Mouse (Mus musculus) kidney, embryonic 16.5 days (tissue): ENCODE measurements at regions not wholly inside any gene's neighbourhood (a gene's known extent, or its start where the extent isn't known, plus 50 kb on each side); places are given as distances from the start of the nearest gene placed in this dataset.

Experiments used
- ATAC-seq: fragments of 200-750 bp; cut with Nextera tagmentation; 2 replicates; pipeline ENCODE4 v1.8.0; 2017; ENCODE audit warnings: moderate TSS enrichment; ENCODE audit not compliant: low FRiP score, low TSS enrichment
- H3K27ac ChIP-seq: fragments of 300-500 bp; sonication (generic); 2 replicates; pipeline ENCODE4 v1.5.1; 2014; ENCODE audit warnings: low read length
- H3K27me3 ChIP-seq: fragments of 300-500 bp; sonication (generic); 2 replicates; pipeline ENCODE4 v1.6.1; 2014; ENCODE audit warnings: low read length, control low read depth, mixed read lengths; ENCODE audit not compliant: insufficient read depth
- H3K36me3 ChIP-seq: fragments of 300-500 bp; sonication (generic); 2 replicates; pipeline ENCODE4 v1.6.1; 2014; ENCODE audit warnings: low read length, control low read depth, mixed read lengths; ENCODE audit not compliant: insufficient read depth
- H3K4me1 ChIP-seq: fragments of 300-500 bp; sonication (generic); 2 replicates; pipeline ENCODE4 v1.6.1; 2014; ENCODE audit warnings: low read length, control low read depth, mixed read lengths; ENCODE audit not compliant: insufficient read depth
- H3K4me2 ChIP-seq: fragments of 300-500 bp; sonication (generic); replicated peaks from 2 replicates; pipeline ENCODE4 v1.6.1; 2014; ENCODE audit warnings: low read depth, low read length
- H3K4me3 ChIP-seq: fragments of 300-500 bp; sonication (generic); 2 replicates; pipeline ENCODE4 v1.5.1; 2014; ENCODE audit warnings: mild to moderate bottlenecking, low read length
- H3K9ac ChIP-seq: fragments of 300-500 bp; sonication (generic); replicated peaks from 2 replicates; pipeline ENCODE4 v1.6.1; 2014; ENCODE audit warnings: low read length
- H3K9me3 ChIP-seq: fragments of 300-500 bp; sonication (generic); 2 replicates; pipeline ENCODE4 v1.6.1; 2016; ENCODE audit warnings: low read length, control low read depth
- WGBS: fragments of 180-500 bp; shearing (Covaris S2); extraction: QIAGEN DNeasy Blood & Tissue Kit; methylation state at CpG from one replicate; pipeline ENCODE4 v1.1.7; 2014; 5-methylcytosine and 5-hydroxymethylcytosine counted together

DNA sequence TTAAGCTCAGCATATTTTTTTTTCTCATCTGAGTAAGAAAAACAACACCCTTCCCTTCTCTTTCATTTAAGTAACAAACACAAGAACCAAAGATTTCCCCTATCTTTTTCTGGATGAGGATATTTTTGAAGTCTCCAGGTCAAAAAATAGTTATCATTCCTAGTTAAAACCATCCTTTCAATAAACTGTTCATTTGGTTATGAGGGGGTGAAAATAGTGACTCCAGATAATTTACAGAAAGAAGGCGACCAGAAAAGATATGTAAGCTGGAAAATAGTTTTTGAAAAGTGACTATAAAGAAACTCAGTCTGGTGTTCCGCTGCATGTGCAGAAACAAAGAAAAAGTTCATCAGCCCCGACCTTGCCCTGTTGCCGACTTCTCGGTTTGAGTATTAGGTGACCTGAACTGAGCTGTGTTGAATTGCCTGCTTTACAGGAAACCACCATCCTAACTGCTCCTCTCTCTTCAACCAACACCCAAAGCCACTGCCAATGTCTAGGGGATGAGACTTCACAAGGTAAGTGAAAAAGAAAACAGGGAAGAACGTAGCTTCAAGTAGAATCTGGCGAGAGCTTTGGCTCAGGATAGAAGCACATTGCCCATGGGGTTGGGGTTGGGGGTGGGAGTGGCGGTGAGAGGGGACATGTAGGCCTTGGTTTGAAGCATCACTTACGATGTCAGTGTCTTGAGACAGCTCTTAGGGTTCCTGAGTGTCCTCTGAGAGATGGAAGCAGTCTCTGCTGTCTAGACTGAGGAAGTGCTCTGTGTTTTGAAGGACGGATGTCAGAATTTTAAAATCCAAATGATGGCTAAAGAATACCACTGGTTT is 104.6 kb downstream of the Ube2e3 start:
- Histone ChIP-seq H3K9ac (no peak overlapping the region), H3K27me3 (no peaks in the 10 kb centered on the region), H3K36me3 (no peaks in the 10 kb centered on the region), H3K4me2 (no peak overlapping the region), H3K4me1 (no peaks in the 10 kb centered on the region), H3K27ac (no peak overlapping the region), H3K4me3 (no peak overlapping the region), H3K9me3 (no peaks in the 10 kb centered on the region)
- no peak for ATAC-seq
- 86% methylated on average over 10 of the region's 10 CpGs for WGBS

DNA sequence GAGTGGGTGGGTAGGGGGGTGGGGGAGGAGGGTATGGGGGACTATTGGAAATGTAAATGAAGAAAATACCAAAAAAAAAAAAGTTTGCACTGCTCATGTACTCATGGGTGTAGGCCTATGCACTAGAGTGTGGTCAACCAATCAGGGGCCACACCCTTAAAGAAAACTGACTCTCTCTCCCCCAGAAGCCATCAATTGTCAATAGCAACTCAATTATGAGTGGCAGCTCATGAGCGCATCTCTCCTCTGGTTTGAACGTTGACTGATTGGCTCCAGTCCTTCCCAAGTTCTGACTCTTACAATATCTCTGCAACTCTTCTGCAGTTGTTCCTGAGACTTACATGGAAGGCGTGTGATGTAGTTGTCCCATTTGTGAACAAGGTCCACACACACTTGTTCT is 105.9 kb downstream of the Ube2e3 start:
- no peaks in the 10 kb centered on the region for H3K36me3 ChIP-seq
- H3K9me3 ChIP-seq = no peaks in the 10 kb centered on the region
- no peak overlapping the region for H3K9ac ChIP-seq
- ATAC-seq = no peak
- WGBS = 92% methylated on average over 3 of the region's 3 CpGs
- no peak overlapping the region for H3K4me3 ChIP-seq
- no peak overlapping the region for H3K4me2 ChIP-seq
- no peaks in the 10 kb centered on the region for H3K4me1 ChIP-seq
- H3K27ac ChIP-seq = no peak overlapping the region
- H3K27me3 ChIP-seq = no peaks in the 10 kb centered on the region

DNA sequence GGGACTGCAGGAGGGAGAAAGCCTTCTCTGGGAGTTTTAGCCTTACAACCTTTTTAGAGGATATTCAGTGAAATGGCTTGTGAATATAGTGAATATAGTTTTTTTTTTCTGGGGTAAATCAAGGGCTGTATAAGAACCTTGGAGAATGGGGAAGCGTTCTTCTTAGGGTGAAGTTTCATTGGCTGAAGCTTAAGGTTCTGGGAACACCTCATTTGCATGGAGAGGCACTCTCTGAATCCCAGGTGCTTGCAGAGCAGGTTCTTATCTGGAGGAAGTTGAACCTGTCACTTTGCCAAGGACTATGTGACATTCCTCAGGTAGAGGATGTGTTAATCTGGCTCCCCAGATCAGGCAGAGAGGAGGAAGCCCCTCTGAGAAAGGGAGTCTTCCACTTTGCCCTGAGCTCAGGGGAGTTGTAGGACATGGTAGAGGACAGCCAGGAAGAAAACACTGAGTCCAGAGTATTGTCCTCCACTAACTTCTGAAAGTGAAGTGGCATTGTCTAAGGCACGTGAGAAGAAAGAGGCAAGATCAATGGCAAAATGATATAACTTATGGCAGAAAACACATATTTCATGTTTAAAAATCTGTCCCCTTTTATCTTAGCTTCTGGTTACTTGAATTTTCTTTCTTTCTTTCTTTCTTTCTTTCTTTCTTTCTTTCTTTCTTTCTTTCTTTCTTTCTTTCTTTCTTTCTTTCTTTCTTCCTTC is 106.9 kb downstream of the Ube2e3 start:
- Histone ChIP-seq H3K36me3 (no peaks in the 10 kb centered on the region), H3K9me3 (no peaks in the 10 kb centered on the region), H3K4me1 (no peaks in the 10 kb centered on the region), H3K27me3 (no peaks in the 10 kb centered on the region), H3K27ac (no peak overlapping the region), H3K4me2 (no peak overlapping the region), H3K4me3 (no peak overlapping the region), H3K9ac (no peak overlapping the region)
- 76% methylated on average over 2 of the region's 2 CpGs for WGBS
- ATAC-seq = no peak

DNA sequence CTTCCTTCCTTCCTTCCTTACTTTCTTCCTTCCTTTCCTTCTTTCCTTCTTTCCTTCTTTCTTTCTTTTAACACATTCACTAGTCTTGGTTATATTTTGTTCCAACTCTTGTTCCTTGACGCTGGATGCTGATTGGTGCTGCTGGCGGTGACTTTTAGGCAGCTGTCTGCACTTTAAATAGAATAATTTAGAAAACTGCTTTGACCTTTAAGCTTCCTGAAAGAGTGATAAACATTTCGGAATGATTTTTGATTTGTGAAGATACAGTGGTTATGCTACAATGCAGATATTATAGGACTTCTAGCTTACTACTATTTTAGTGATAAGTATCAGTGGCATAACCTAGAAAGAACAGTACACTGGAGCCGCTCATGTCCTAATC is 107.5 kb downstream of the Ube2e3 start:
- WGBS = 77% methylated on average over 4 of the region's 4 CpGs
- no peaks in the 10 kb centered on the region for H3K4me1 ChIP-seq
- H3K4me2 ChIP-seq = no peak overlapping the region
- no peaks in the 10 kb centered on the region for H3K9me3 ChIP-seq
- H3K27me3 ChIP-seq = no peaks in the 10 kb centered on the region
- H3K9ac ChIP-seq = no peak overlapping the region
- no peak for ATAC-seq
- no peak overlapping the region for H3K4me3 ChIP-seq
- H3K36me3 ChIP-seq = no peaks in the 10 kb centered on the region
- H3K27ac ChIP-seq = no peak overlapping the region

DNA sequence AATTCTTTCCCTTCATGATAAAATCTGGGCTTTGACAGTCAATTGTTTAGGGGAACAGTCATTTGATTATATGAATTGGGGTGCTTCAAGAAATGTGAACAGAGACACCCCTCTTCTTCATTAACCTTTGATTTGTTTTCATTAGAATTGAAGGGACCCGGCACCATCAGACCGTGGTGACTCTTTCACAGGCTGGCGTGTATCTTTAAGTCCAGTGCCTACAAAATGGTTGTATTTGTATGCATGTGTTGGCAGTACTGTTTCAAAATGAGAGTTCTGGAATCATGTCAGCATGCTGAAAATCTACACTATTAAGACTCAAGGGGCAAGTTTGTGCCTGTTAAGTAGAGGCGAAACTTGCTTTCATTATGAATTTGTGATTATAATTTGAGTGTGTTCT is 108.2 kb downstream of the Ube2e3 start:
- Histone ChIP-seq H3K9me3 (no peaks in the 10 kb centered on the region), H3K4me1 (0 out of 2 replicates have a peak, but pooled peaks cover 4% of the 10 kb centered on the region), H3K27ac (no peak overlapping the region), H3K36me3 (no peaks in the 10 kb centered on the region), H3K9ac (no peak overlapping the region), H3K4me3 (no peak overlapping the region), H3K4me2 (no peak overlapping the region), H3K27me3 (no peaks in the 10 kb centered on the region)
- WGBS = 92% methylated on average over 4 of the region's 4 CpGs
- no peak for ATAC-seq

DNA sequence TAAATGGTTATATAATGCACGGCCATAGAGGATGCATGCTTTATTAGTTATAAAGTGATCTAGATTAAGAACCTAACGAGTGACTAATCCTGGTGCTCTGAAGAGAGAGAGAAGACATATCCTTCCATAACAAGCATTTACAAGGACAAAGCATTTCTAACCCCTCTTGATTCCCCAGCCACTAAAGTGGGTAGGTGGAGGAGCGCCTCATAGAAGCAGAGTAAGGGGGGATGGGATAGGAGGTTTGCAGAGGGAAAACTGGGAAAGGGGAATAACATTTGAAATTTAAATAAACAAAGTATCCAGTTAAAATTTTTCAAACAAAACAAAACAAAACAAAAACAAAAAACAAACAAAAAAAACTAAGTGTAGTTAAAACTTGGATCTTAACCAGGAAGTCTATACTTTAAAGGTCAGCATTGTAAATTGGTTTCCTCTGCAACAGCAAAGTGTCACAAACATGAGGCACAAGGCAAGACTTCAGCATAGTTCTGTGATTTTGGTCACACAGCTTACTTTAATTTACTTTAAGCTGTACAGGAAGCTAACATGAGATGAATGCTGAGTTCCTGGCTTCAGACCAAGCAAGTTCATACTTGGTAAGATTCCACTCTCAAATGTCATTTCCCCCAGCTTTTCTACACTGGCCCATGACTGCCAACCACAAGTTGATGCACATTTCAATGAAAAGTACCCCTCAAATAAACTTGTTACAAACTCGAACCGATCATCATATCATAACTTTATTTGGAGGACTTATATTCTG is 109.9 kb downstream of the Ube2e3 start:
- Histone ChIP-seq H3K27me3 (no peaks in the 10 kb centered on the region), H3K27ac (peak overlapping the region; percentile 56; the same call in 1 of the 2 replicates), H3K36me3 (no peaks in the 10 kb centered on the region), H3K4me3 (no peak overlapping the region), H3K9me3 (no peaks in the 10 kb centered on the region), H3K4me1 (0 out of 2 replicates have a peak, but pooled peaks cover 5% of the 10 kb centered on the region), H3K4me2 (no peak overlapping the region), H3K9ac (no peak overlapping the region)
- 80% methylated on average over 5 of the region's 5 CpGs for WGBS
- no peak for ATAC-seq

DNA sequence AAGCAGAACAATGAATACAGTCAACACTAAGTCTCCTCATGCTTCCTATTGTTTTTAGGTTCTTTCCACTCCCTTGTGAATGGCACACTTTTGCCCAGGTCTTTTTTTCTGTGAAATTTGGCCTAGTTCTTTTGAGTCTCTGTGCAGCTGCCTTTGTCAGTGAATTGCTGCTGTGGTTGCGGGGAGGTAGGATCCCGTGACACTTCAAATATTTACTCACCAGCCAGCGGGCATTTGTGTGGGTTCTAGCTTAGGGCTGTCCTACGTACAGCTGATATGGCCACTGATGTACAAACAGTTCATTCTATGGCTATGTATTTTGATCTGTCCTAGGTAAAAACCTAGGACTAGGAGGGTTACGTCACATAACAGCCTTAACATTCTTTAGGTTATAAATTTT is 112.1 kb downstream of the Ube2e3 start:
- H3K4me1 ChIP-seq = 0 out of 2 replicates have a peak, but pooled peaks cover 5% of the 10 kb centered on the region
- H3K9ac ChIP-seq = no peak overlapping the region
- H3K27me3 ChIP-seq = no peaks in the 10 kb centered on the region
- no peak for ATAC-seq
- H3K4me2 ChIP-seq = no peak overlapping the region
- H3K4me3 ChIP-seq = no peak overlapping the region
- H3K9me3 ChIP-seq = no peaks in the 10 kb centered on the region
- H3K27ac ChIP-seq = no peak overlapping the region
- WGBS = 71% methylated on average over 5 of the region's 5 CpGs
- no peaks in the 10 kb centered on the region for H3K36me3 ChIP-seq

DNA sequence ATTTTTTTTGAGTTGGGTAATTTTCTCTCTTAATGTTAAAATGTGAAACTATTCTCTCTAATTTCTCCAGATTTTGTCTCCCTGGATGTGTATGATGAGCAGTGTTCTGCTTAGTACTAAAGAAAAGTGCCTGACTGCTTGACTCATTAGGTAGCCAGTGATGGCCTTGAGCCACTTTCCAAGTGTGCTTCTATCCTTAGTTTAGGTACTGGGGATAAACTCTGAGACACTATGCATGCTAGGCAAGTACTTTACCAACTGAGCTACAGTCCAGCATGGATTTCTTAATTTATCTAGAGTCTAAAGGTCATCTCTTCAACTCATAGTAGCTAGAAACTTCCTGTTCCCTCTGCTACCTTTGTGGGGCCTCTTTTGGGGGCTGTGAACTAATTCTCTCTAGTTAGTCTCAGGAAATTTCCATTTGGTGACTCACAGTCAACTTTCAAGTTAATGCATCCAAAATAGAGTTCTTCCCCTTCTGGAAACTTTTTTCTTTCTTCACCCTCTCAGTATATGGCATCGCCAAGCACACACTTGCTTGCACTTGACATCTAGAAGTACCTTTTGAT is 112.8 kb downstream of the Ube2e3 start:
- no peaks in the 10 kb centered on the region for H3K27me3 ChIP-seq
- H3K27ac ChIP-seq = no peak overlapping the region
- H3K9ac ChIP-seq = no peak overlapping the region
- H3K4me1 ChIP-seq = 0 out of 2 replicates have a peak, but pooled peaks cover 5% of the 10 kb centered on the region
- no peaks in the 10 kb centered on the region for H3K36me3 ChIP-seq
- no peak overlapping the region for H3K4me3 ChIP-seq
- H3K9me3 ChIP-seq = no peaks in the 10 kb centered on the region
- 81% methylated on average over 1 of the region's 1 CpGs for WGBS
- H3K4me2 ChIP-seq = no peak overlapping the region
- no peak for ATAC-seq

DNA sequence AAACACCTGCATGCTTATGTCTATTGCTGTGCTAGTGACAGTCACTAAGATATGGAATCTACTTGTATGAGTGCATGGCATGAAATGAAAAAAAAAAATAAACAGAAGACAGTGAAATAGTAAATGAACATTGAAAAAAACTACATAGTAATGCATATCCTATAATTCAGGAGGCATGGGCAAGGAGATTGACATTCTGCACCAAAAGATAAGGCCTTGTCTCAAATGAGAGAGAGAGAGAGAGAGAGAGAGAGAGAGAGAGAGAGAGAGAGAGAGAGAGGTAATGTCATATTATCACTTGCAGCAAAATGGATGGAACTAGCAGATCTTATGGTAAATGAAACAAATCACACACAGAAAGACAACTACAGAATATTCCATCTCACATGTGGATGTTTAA is 115.4 kb downstream of the Ube2e3 start:
- Histone ChIP-seq H3K27ac (no peak overlapping the region), H3K27me3 (no peaks in the 10 kb centered on the region), H3K9me3 (0 out of 2 replicates have a peak, but pooled peaks cover 3% of the 10 kb centered on the region), H3K4me2 (no peak overlapping the region), H3K36me3 (no peaks in the 10 kb centered on the region), H3K9ac (no peak overlapping the region), H3K4me3 (no peak overlapping the region), H3K4me1 (0 out of 2 replicates have a peak, but pooled peaks cover 5% of the 10 kb centered on the region)
- ATAC-seq = no peak
